Mouse (Mus musculus) midbrain, embryonic 13.5 days (tissue): ENCODE results near the gene Cmah. TPM values are rescaled to one million over a fixed set of nuclear protein-coding genes. Genes with fewer than 3 reads are reported as not detected.

Source experiments
- ATAC-seq: fragments of 200-750 bp; cut with Nextera tagmentation; 2 replicates; pipeline ENCODE4 v1.8.0; 2017; ENCODE audit warnings: mild to moderate bottlenecking, moderate TSS enrichment, moderate library complexity
- H3K27ac ChIP-seq: fragments of 300-500 bp; sonication (generic); 2 replicates; pipeline ENCODE4 v1.5.1; 2015; ENCODE audit warnings: inconsistent platforms, mild to moderate bottlenecking, moderate library complexity
- H3K27me3 ChIP-seq: fragments of 300-500 bp; sonication (generic); 2 replicates; pipeline ENCODE4 v1.6.1; 2015; ENCODE audit warnings: mild to moderate bottlenecking, inconsistent platforms
- H3K36me3 ChIP-seq: fragments of 300-500 bp; sonication (generic); 2 replicates; pipeline ENCODE4 v1.6.1; 2015; ENCODE audit warnings: mild to moderate bottlenecking, inconsistent platforms
- H3K4me1 ChIP-seq: fragments of 300-500 bp; sonication (generic); replicated peaks from 2 replicates; pipeline ENCODE4 v1.6.1; 2015; ENCODE audit warnings: inconsistent platforms
- H3K4me2 ChIP-seq: fragments of 300-500 bp; sonication (generic); replicated peaks from 2 replicates; pipeline ENCODE4 v1.6.1; 2015; ENCODE audit warnings: moderate library complexity, mild to moderate bottlenecking, inconsistent platforms
- H3K4me3 ChIP-seq: fragments of 300-500 bp; sonication (generic); replicated peaks from 2 replicates; pipeline ENCODE4 v1.5.1; 2015; ENCODE audit warnings: mild to moderate bottlenecking, inconsistent platforms
- H3K9ac ChIP-seq: fragments of 300-500 bp; sonication (generic); replicated peaks from 2 replicates; pipeline ENCODE4 v1.6.1; 2015; ENCODE audit warnings: mild to moderate bottlenecking, inconsistent platforms
- H3K9me3 ChIP-seq: fragments of 300-500 bp; sonication (generic); 2 replicates; pipeline ENCODE4 v1.6.1; 2016; ENCODE audit warnings: mild to moderate bottlenecking, inconsistent platforms
- WGBS: fragments of 180-500 bp; shearing (Covaris S2); methylation state at CpG from one replicate; pipeline ENCODE4 v1.1.7; 2015; 5-methylcytosine and 5-hydroxymethylcytosine counted together
- polyA plus RNA-seq: library from polyadenylated mRNA; unstranded; fragments of >200 nt; fragmentation: Nextera tagmentation; extraction: Ambion mirVana; gene quantifications from 2 replicates; pipeline ENCODE4 v1.2.1, GENCODE M21; 2015

Cmah gene
- polyA plus RNA-seq, 1 experiment from 2014 or later = 0.23 TPM

GRCm38 (mm10) chr13:24321313-24321712, 5.9 kb upstream of the Cmah start:
- Histone ChIP-seq H3K4me1 (no peaks in the 10 kb centered on the region), H3K4me3 (no peak overlapping the region), H3K9ac (no peak overlapping the region), H3K36me3 (no peaks in the 10 kb centered on the region), H3K27me3 (no peaks in the 10 kb centered on the region), H3K27ac (no peak overlapping the region), H3K9me3 (no peaks in the 10 kb centered on the region), H3K4me2 (no peak overlapping the region)
- ATAC-seq = no peak
- 54% methylated on average over 6 of the region's 6 CpGs for WGBS

- Histone ChIP-seq H3K9ac (no peak overlapping the region), H3K27me3 (no peaks in the 10 kb centered on the region), H3K4me2 (no peak overlapping the region), H3K4me3 (no peak overlapping the region), H3K4me1 (no peaks in the 10 kb centered on the region), H3K9me3 (no peaks in the 10 kb centered on the region), H3K36me3 (no peaks in the 10 kb centered on the region), H3K27ac (no peak overlapping the region)
- 88% methylated on average over 9 of the region's 9 CpGs for WGBS
- ATAC-seq = no peak
Measured at GRCm38 (mm10) chr13:24328036-24328817, 1.0 kb downstream of the Cmah start.

GRCm38 (mm10) chr13:24330128-24330527, 2.9 kb downstream of the Cmah start:
- Histone ChIP-seq H3K27ac (no peak overlapping the region), H3K4me2 (no peak overlapping the region), H3K9ac (no peak overlapping the region), H3K27me3 (no peaks in the 10 kb centered on the region), H3K9me3 (no peaks in the 10 kb centered on the region), H3K4me1 (no peaks in the 10 kb centered on the region), H3K4me3 (no peak overlapping the region), H3K36me3 (no peaks in the 10 kb centered on the region)
- 82% methylated on average over 4 of the region's 4 CpGs for WGBS
- ATAC-seq = no peak

DNA sequence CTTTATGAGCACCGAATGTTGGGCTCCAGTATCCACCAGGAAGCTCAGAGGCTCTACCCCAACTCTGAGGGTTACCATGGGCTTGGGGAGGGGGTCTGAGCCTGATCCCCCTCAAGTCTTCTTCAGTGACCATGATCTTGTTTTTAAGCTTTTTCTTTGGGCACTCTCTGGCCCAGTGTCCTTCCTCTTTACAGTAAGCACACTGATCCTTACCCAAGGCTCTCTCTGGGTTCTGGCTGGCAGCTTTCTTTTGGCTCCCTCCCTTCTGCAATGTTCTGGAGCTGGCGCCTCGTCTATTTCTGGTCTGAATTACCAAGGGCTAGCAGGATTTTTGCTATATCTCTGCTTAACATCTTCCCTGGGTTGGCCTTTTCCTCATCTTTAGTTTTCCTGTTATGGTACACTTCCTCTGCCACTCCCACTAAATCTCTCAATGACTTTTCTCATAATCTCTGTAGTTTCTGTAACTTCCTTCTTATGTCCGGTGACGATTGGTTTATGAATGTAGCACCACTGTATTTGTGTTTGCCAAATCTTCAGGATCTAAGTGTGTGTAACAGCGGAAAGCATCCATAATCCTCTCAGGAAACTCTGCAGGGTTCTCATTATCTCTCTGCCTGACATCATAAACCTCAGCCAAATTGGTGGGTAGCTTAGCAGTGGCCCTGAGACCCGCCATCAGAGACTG, 3.8 kb downstream of the Cmah start:
- Histone ChIP-seq H3K4me1 (no peaks in the 10 kb centered on the region), H3K9me3 (no peaks in the 10 kb centered on the region), H3K4me2 (no peak overlapping the region), H3K36me3 (no peaks in the 10 kb centered on the region), H3K4me3 (no peak overlapping the region), H3K9ac (no peak overlapping the region), H3K27ac (no peak overlapping the region), H3K27me3 (no peaks in the 10 kb centered on the region)
- no peak for ATAC-seq
- WGBS = 77% methylated on average over 7 of the region's 7 CpGs

GRCm38 (mm10) chr13:24332537-24332936, 5.3 kb downstream of the Cmah start:
- no peak overlapping the region for H3K4me3 ChIP-seq
- H3K36me3 ChIP-seq = no peaks in the 10 kb centered on the region
- no peak overlapping the region for H3K4me2 ChIP-seq
- no peaks in the 10 kb centered on the region for H3K9me3 ChIP-seq
- H3K27ac ChIP-seq = no peak overlapping the region
- H3K9ac ChIP-seq = no peak overlapping the region
- H3K27me3 ChIP-seq = no peaks in the 10 kb centered on the region
- 67% methylated on average over 3 of the region's 3 CpGs for WGBS
- H3K4me1 ChIP-seq = no peaks in the 10 kb centered on the region
- no peak for ATAC-seq

DNA sequence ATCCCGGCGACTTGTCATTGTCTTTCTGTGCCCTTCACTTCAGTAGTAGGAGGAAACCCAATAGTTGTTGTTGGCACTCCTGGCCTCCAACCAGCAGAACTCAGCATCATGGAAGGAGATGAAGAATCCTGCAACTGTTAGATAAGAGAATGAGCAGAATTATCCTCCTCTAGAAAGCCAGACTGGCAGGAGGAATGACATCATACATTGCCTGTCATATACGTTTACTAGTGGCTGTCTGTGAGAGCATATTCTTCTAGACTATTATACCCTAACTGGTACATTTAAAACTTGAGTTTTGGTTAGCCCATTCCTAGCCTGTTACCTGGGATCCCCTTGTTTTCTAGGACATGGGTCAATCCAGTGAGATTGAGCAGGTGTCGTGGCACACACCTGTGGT, 9.6 kb downstream of the Cmah start:
- WGBS = 82% methylated on average over 4 of the region's 4 CpGs
- Histone ChIP-seq H3K9ac (no peak overlapping the region), H3K4me3 (no peak overlapping the region), H3K4me2 (no peak overlapping the region), H3K27ac (no peak overlapping the region), H3K27me3 (no peaks in the 10 kb centered on the region), H3K4me1 (no peaks in the 10 kb centered on the region), H3K9me3 (no peaks in the 10 kb centered on the region), H3K36me3 (no peaks in the 10 kb centered on the region)
- no peak for ATAC-seq

GRCm38 (mm10) chr13:24337874-24338273, 10.7 kb downstream of the Cmah start:
- no peaks in the 10 kb centered on the region for H3K9me3 ChIP-seq
- H3K4me2 ChIP-seq = no peak overlapping the region
- no peak overlapping the region for H3K9ac ChIP-seq
- H3K27me3 ChIP-seq = no peaks in the 10 kb centered on the region
- no peak for ATAC-seq
- no peaks in the 10 kb centered on the region for H3K4me1 ChIP-seq
- no peak overlapping the region for H3K27ac ChIP-seq
- WGBS = 56% methylated on average over 3 of the region's 3 CpGs
- no peaks in the 10 kb centered on the region for H3K36me3 ChIP-seq
- no peak overlapping the region for H3K4me3 ChIP-seq

DNA sequence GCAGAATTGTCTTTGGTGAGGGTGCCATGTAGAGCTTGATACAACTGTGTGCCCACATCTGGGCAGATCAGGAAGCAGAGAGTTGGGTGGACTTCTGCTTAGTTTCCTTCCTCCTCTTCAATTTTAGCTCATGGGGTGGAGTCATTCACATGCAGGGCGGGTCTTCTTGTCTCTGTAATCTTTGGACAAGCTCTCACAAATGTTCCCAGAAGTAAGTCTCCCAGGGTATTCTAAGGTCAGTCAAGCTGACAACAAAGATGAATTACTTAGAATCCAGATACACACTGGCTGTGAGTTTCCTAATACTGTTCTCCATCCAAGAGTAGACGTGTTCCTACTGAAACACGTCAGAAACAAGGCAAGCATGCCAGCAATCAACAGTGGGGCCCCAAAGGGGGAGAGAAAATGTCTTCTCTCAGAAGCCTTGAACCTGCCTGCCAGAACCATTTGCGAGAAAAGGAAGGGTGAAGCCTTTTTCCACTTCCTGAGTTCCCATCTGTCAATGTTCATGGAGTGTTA, 11.2 kb downstream of the Cmah start:
- Histone ChIP-seq H3K9me3 (no peaks in the 10 kb centered on the region), H3K36me3 (no peaks in the 10 kb centered on the region), H3K27ac (no peak overlapping the region), H3K27me3 (no peaks in the 10 kb centered on the region), H3K4me2 (no peak overlapping the region), H3K4me3 (no peak overlapping the region), H3K4me1 (no peaks in the 10 kb centered on the region), H3K9ac (no peak overlapping the region)
- ATAC-seq = no peak
- 79% methylated on average over 4 of the region's 4 CpGs for WGBS

DNA sequence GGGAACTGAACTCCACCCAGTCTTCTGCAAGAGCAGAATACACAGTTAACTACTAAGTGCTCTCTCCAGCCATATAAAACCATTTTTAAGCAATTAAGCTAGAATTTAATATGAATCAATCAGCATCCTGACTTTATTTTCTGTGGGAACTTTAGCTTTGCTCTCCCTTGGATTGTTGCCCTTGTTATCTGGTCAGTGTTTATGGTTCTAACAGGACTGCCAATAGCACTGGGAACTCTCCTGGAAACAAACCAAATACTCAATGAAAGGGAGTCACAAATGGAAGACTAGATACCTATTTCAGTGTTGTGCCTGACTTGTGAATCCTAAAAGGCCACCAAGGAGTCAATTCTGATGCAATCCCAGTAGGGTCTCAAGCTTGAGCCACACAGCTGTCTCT, 12.7 kb downstream of the Cmah start:
- H3K9ac ChIP-seq = no peak overlapping the region
- no peaks in the 10 kb centered on the region for H3K4me1 ChIP-seq
- no peak overlapping the region for H3K4me2 ChIP-seq
- no peaks in the 10 kb centered on the region for H3K27me3 ChIP-seq
- H3K9me3 ChIP-seq = no peaks in the 10 kb centered on the region
- H3K36me3 ChIP-seq = no peaks in the 10 kb centered on the region
- no peak overlapping the region for H3K4me3 ChIP-seq
- no peak overlapping the region for H3K27ac ChIP-seq
- ATAC-seq = no peak

DNA sequence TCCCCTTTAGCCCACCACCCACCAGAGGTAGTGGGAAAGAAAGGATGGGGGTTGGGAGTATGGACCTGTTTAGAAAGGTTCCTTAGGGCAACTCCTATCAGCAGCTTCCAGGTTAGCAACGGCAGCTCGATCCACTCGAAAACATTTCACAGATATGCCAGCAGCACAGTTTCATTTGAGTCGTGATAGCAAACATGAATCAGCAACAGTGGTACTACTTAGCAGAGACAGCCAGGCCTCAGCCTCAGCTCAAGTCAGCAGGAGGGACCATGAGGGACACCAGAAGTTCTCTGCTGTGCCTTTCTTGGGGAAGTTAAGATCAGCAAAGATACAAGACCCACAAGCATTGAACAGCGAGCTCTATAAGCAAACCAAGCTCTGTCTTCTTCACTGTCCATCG, 13.3 kb downstream of the Cmah start:
- H3K27ac ChIP-seq = no peak overlapping the region
- H3K27me3 ChIP-seq = no peaks in the 10 kb centered on the region
- no peak for ATAC-seq
- 90% methylated on average over 6 of the region's 6 CpGs for WGBS
- H3K9ac ChIP-seq = no peak overlapping the region
- H3K36me3 ChIP-seq = no peaks in the 10 kb centered on the region
- H3K4me2 ChIP-seq = no peak overlapping the region
- H3K4me3 ChIP-seq = no peak overlapping the region
- no peaks in the 10 kb centered on the region for H3K9me3 ChIP-seq
- no peaks in the 10 kb centered on the region for H3K4me1 ChIP-seq

GRCm38 (mm10) chr13:24342091-24342490, 14.9 kb downstream of the Cmah start:
- 88% methylated on average over 4 of the region's 4 CpGs for WGBS
- ATAC-seq = no peak

GRCm38 (mm10) chr13:24353004-24353403, 25.8 kb downstream of the Cmah start:
- Histone ChIP-seq H3K9ac (no peak overlapping the region), H3K4me2 (no peak overlapping the region), H3K27ac (no peak overlapping the region), H3K36me3 (no peaks in the 10 kb centered on the region), H3K4me3 (no peak overlapping the region), H3K9me3 (no peaks in the 10 kb centered on the region), H3K27me3 (no peaks in the 10 kb centered on the region), H3K4me1 (no peaks in the 10 kb centered on the region)
- WGBS = 91% methylated on average over 5 of the region's 5 CpGs
- no peak for ATAC-seq

More at GRCm38 (mm10) chr13:24342091-24342490, 14.9 kb downstream of the Cmah start:
- Histone ChIP-seq H3K4me2 (no peak overlapping the region), H3K4me3 (no peak overlapping the region), H3K9me3 (no peaks in the 10 kb centered on the region), H3K27ac (no peak overlapping the region), H3K27me3 (no peaks in the 10 kb centered on the region), H3K4me1 (no peaks in the 10 kb centered on the region), H3K36me3 (no peaks in the 10 kb centered on the region), H3K9ac (no peak overlapping the region)
